Mouse (Mus musculus) embryonic facial prominence, embryonic 14.5 days (tissue): ENCODE measurements at regions not wholly inside any gene's neighbourhood (a gene's known extent, or its start where the extent isn't known, plus 50 kb on each side); places are given as distances from the start of the nearest gene placed in this dataset.

Source experiments
- ATAC-seq: fragments of 200-750 bp; cut with Nextera tagmentation; 2 replicates; pipeline ENCODE4 v1.8.0; 2017; ENCODE audit warnings: low read depth, moderate number of reproducible peaks, moderate TSS enrichment
- DNase-seq: peaks from one replicate; pipeline ENCODE4 v3.0.0-alpha.2; 2015; ENCODE audit warnings: low spot score
- H3K27ac ChIP-seq: fragments of 300-500 bp; sonication (generic); replicated peaks from 2 replicates; pipeline ENCODE4 v1.5.1; 2014; ENCODE audit warnings: low read depth, mild to moderate bottlenecking, low read length, moderate library complexity
- H3K27me3 ChIP-seq: fragments of 300-500 bp; sonication (generic); replicated peaks from 2 replicates; pipeline ENCODE4 v1.6.1; 2014; ENCODE audit warnings: low read length; ENCODE audit not compliant: control insufficient read depth, insufficient read depth
- H3K36me3 ChIP-seq: fragments of 300-500 bp; sonication (generic); 2 replicates; pipeline ENCODE4 v1.6.1; 2014; ENCODE audit warnings: low read length, mixed read lengths; ENCODE audit not compliant: control insufficient read depth, insufficient read depth
- H3K4me1 ChIP-seq: fragments of 300-500 bp; sonication (generic); 2 replicates; pipeline ENCODE4 v1.6.1; 2014; ENCODE audit warnings: antibody characterized with exemption, low read length; ENCODE audit not compliant: control insufficient read depth, insufficient read depth
- H3K4me2 ChIP-seq: fragments of 300-500 bp; sonication (generic); 2 replicates; pipeline ENCODE4 v1.6.1; 2014; ENCODE audit warnings: low read depth, mild to moderate bottlenecking, low read length, moderate library complexity, mixed read lengths
- H3K4me3 ChIP-seq: fragments of 300-500 bp; sonication (generic); 2 replicates; pipeline ENCODE4 v1.5.1; 2014; ENCODE audit warnings: low read depth, mild to moderate bottlenecking, low read length
- H3K9ac ChIP-seq: fragments of 300-500 bp; sonication (generic); 2 replicates; pipeline ENCODE4 v1.6.1; 2014; ENCODE audit warnings: low read depth, mild to moderate bottlenecking, low read length, moderate library complexity, mixed read lengths
- H3K9me3 ChIP-seq: fragments of 300-500 bp; sonication (generic); 2 replicates; pipeline ENCODE4 v1.6.1; 2016; ENCODE audit warnings: low read length; ENCODE audit not compliant: control insufficient read depth
- WGBS: fragments of 180-500 bp; shearing (Covaris S2); extraction: QIAGEN DNeasy Blood & Tissue Kit; methylation state at CpG from one replicate; pipeline ENCODE4 v1.1.7; 2014; 5-methylcytosine and 5-hydroxymethylcytosine counted together

DNA sequence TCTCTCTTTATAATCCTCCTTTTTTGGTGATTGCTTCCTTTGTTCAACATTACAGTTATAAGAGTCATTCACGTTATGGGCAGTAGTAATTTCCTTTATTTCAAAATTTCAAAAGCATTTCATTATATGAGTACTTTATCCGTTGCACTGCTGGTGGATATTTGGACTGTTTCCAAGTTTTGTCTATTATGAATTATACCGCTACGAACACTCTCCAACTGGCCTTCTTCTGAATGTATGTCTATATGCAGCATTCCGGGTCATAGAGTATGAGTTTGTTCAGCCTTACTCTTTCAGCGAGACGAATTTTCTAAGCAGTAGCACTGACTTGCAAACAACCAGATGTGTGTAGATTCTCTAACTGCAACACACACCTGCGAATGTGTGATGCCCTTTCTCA is 57.8 kb downstream of the Dusp6 start:
- Histone ChIP-seq H3K4me1 (no peaks in the 10 kb centered on the region), H3K36me3 (no peaks in the 10 kb centered on the region), H3K27me3 (no peaks in the 10 kb centered on the region), H3K9ac (no peak overlapping the region), H3K27ac (no peak overlapping the region), H3K4me2 (no peak overlapping the region), H3K4me3 (no peak overlapping the region), H3K9me3 (no peaks in the 10 kb centered on the region)
- DNase-seq (no peak), ATAC-seq (no peak)
- WGBS = 62% methylated on average over 8 of the region's 8 CpGs

DNA sequence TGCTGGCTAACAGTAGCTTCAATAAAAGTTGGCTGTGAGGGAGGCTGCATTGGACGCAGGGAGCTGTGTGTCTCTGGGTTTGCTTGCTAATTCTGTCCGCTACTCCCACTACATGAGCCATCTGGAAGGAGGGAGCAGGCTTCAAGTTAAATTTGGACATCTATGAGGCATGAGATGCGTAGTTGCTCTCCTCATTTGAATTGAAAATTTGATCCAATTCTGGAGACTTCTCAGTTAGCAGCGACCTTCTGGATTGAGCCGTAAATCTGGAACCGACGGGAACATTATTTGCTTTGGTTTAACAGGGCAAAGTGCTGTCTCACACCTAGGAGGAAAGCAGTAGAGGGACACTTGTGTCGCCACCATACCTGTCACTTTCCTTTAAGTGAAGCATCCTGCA is 60.3 kb downstream of the Dusp6 start:
- WGBS = 86% methylated on average over 8 of the region's 8 CpGs
- H3K9me3 ChIP-seq = no peaks in the 10 kb centered on the region
- H3K4me1 ChIP-seq = no peaks in the 10 kb centered on the region
- ATAC-seq (no peak), DNase-seq (no peak)
- no peak overlapping the region for H3K27ac ChIP-seq
- no peaks in the 10 kb centered on the region for H3K27me3 ChIP-seq
- no peak overlapping the region for H3K4me2 ChIP-seq
- H3K4me3 ChIP-seq = no peak overlapping the region
- no peaks in the 10 kb centered on the region for H3K36me3 ChIP-seq
- H3K9ac ChIP-seq = no peak overlapping the region

DNA sequence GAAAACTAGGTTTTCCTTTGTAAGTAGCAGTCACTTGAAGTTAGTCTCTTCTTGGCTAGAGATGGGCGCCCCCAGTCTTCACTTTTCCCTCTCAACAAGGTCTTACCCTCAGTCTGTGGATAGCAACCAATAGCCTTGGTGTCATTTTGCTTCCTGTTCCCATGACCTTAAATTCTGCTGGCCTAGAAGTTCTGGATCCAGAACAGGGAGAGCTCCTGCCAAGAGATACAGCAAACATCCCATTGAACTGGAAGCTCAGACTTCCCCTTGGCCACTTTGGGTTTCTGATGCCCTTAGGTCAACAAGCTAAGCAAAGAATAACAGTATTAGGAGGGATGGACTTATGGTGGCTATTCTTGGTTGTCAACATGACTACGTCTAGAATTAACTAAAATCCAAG is 64.5 kb downstream of the Dusp6 start:
- no peak overlapping the region for H3K27ac ChIP-seq
- no peaks in the 10 kb centered on the region for H3K4me1 ChIP-seq
- no peak overlapping the region for H3K4me2 ChIP-seq
- no peaks in the 10 kb centered on the region for H3K36me3 ChIP-seq
- H3K9ac ChIP-seq = no peak overlapping the region
- 90% methylated on average over 2 of the region's 2 CpGs for WGBS
- H3K9me3 ChIP-seq = no peaks in the 10 kb centered on the region
- no peak for ATAC-seq
- no peak overlapping the region for H3K4me3 ChIP-seq
- H3K27me3 ChIP-seq = no peaks in the 10 kb centered on the region
- DNase-seq = no peak

DNA sequence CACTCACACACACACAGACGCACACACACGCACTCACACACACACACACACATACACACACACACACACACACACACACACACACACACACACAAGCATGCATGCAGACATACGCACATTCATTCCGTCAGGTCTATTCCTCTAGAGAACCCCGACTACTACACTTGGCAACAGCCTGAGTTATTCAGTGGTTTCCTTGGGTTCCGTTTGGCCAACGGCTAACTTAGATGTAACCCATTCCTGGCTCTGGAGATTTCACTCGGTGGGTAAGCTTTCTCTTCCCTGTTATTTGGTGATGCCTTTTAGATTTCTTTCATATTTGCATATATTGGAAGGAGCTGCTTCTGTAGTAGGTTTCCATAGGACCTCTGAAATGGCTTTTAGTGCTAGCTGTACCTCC is 65.5 kb downstream of the Dusp6 start:
- no peak overlapping the region for H3K4me3 ChIP-seq
- H3K4me2 ChIP-seq = no peak overlapping the region
- H3K9me3 ChIP-seq = no peaks in the 10 kb centered on the region
- no peak overlapping the region for H3K9ac ChIP-seq
- no peaks in the 10 kb centered on the region for H3K36me3 ChIP-seq
- H3K27ac ChIP-seq = no peak overlapping the region
- WGBS = 78% methylated on average over 8 of the region's 8 CpGs
- H3K4me1 ChIP-seq = no peaks in the 10 kb centered on the region
- H3K27me3 ChIP-seq = no peaks in the 10 kb centered on the region
- DNase-seq (peak; percentile 40), ATAC-seq (no peak)

DNA sequence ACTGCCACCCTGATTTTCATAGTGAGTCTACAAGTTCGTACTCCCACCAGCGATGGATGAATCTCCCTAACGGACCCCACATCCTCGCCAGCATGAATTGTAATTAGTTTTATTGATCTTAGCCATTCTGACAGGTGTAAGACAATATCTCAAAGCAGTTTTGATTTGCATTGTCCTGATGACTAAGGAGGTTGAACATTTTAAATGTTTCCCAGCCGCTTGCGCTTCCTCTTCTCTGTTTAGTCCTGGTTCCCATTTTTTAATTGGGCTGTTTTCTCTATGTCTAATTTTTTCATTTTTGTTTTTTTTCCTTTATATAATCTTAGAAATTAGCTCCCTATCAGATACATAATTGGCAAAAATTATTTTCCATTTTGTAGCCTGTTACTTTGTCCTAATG is 66.4 kb downstream of the Dusp6 start:
- Histone ChIP-seq H3K36me3 (no peaks in the 10 kb centered on the region), H3K9me3 (no peaks in the 10 kb centered on the region), H3K4me1 (no peaks in the 10 kb centered on the region), H3K27ac (no peak overlapping the region), H3K9ac (no peak overlapping the region), H3K27me3 (no peaks in the 10 kb centered on the region), H3K4me2 (no peak overlapping the region), H3K4me3 (no peak overlapping the region)
- WGBS = 87% methylated on average over 6 of the region's 6 CpGs
- ATAC-seq (no peak), DNase-seq (no peak)

DNA sequence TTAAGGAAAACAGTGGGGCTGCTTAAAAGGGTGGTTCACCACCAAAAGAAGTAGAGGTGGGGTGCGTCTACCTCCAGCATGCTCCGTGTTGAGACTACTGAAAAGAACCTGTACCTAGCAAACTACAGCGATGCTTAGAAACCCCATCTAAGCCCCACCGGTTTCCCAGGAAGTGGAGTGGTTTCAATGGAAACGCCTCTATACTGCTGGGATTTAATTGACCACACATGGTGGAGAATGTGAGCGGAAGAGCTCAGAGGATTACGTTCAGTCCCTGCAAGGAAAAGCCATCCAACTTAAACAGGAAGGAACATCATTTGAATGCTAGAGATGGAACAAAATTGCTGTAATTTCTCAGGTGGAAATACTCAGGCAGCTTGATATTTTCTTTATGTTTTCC is 67.5 kb downstream of the Dusp6 start:
- Histone ChIP-seq H3K36me3 (no peaks in the 10 kb centered on the region), H3K27ac (no peak overlapping the region), H3K9ac (no peak overlapping the region), H3K4me2 (no peak overlapping the region), H3K4me3 (no peak overlapping the region), H3K4me1 (no peaks in the 10 kb centered on the region), H3K27me3 (no peaks in the 10 kb centered on the region), H3K9me3 (no peaks in the 10 kb centered on the region)
- no peak for ATAC-seq
- WGBS = 20% methylated on average over 7 of the region's 7 CpGs
- DNase-seq = peak; percentile 69

DNA sequence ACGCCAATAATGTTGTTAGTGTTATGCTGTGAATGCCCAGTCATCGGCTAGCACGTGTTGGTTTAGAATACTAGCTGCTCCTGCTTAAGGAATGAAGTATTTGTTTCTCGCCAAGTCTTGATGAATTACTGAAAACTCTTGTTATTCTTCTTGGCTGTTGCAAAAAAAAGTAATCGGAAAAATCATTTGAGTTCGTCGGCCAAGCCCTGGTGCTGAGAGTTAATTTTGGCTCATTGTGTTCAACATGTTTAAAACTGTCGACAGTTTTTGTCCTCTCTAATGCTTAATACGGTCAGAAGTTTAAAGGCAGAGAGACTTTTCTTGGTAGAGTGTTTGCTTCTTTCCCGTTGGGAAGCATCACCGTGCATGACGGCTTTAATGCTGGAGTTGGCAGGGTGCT is 68.8 kb downstream of the Dusp6 start:
- ATAC-seq (no peak), DNase-seq (peak; percentile 15)
- Histone ChIP-seq H3K4me1 (no peaks in the 10 kb centered on the region), H3K4me2 (no peak overlapping the region), H3K27me3 (no peaks in the 10 kb centered on the region), H3K9me3 (no peaks in the 10 kb centered on the region), H3K27ac (no peak overlapping the region), H3K9ac (no peak overlapping the region), H3K4me3 (no peak overlapping the region), H3K36me3 (no peaks in the 10 kb centered on the region)
- WGBS = 83% methylated on average over 12 of the region's 12 CpGs

DNA sequence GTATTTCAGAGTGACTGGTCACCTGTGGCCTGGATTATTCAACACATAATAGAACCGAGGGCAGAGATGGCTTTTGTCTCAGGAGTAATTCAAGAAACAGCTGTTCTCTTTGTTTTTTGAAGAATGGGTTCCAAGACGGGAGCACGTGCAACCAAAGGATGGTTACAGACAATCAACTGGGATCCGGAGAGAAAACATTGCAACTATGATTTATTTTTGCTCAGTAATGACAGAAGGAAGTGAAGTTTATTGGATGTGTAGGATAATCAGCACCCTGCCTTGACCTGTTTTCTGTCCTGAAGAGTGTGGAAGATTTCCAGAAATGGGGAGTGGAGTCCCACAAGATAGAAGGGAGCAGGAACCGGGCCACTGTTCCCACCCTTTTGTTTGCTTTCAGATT is 70.8 kb downstream of the Dusp6 start:
- H3K4me1 ChIP-seq = no peaks in the 10 kb centered on the region
- DNase-seq = no peak
- H3K4me2 ChIP-seq = no peak overlapping the region
- H3K27me3 ChIP-seq = no peaks in the 10 kb centered on the region
- H3K27ac ChIP-seq = no peak overlapping the region
- H3K9ac ChIP-seq = no peak overlapping the region
- H3K9me3 ChIP-seq = no peaks in the 10 kb centered on the region
- no peaks in the 10 kb centered on the region for H3K36me3 ChIP-seq
- no peak for ATAC-seq
- WGBS = 79% methylated on average over 5 of the region's 5 CpGs
- no peak overlapping the region for H3K4me3 ChIP-seq

DNA sequence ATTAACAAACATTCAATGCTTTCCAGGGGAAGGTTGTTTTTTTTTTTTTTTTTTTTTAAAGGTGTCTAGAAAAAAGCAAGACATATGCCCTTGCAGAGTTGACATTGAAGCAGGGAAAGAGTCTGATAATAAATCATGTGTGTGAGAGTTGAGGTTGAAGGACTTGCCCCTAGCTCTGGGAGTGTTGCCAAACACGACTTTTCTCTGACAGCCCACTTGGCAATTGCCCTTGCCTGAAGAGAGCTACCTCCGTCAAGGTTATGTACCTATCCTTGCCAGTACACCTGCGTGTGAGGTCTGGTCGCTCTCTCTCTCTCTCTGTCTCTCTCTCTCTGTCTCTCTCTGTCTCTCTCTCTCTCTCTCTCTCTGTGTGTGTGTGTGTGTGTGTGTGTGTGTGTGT is 73.1 kb downstream of the Dusp6 start:
- Histone ChIP-seq H3K36me3 (no peaks in the 10 kb centered on the region), H3K27me3 (no peaks in the 10 kb centered on the region), H3K4me1 (no peaks in the 10 kb centered on the region), H3K4me3 (no peak overlapping the region), H3K27ac (no peak overlapping the region), H3K9me3 (no peaks in the 10 kb centered on the region), H3K9ac (no peak overlapping the region), H3K4me2 (no peak overlapping the region)
- DNase-seq (no peak), ATAC-seq (no peak)
- WGBS = 62% methylated on average over 4 of the region's 4 CpGs
